Mouse (Mus musculus) kidney, adult 2 months (tissue): ENCODE data around the gene 1700015G11Rik. TPM values are rescaled to one million over a fixed set of nuclear protein-coding genes. Genes with fewer than 3 reads are reported as not detected.

Experiments used
- DNase-seq: peaks from one replicate; pipeline ENCODE4 v3.0.0; 2021
- H3K27ac ChIP-seq: fragments of 200-500 bp; 2 replicates; pipeline ENCODE4 v1.5.1; 2012; ENCODE audit warnings: low read depth, low read length, control low read depth, inconsistent platforms; ENCODE audit not compliant: insufficient read depth
- H3K27me3 ChIP-seq: fragments of 200-500 bp; replicated peaks from 2 replicates; pipeline ENCODE4 v1.6.1; 2012; ENCODE audit warnings: mild to moderate bottlenecking, moderate library complexity, low read length, inconsistent platforms; ENCODE audit not compliant: control insufficient read depth, insufficient read depth
- H3K36me3 ChIP-seq: fragments of 200-500 bp; 2 replicates; pipeline ENCODE4 v1.6.1; 2012; ENCODE audit warnings: mild to moderate bottlenecking, moderate library complexity, low read length, inconsistent platforms; ENCODE audit not compliant: control insufficient read depth, insufficient read depth
- H3K4me1 ChIP-seq: fragments of 200-500 bp; 2 replicates; pipeline ENCODE4 v1.6.1; 2011; ENCODE audit warnings: low read length; ENCODE audit not compliant: control insufficient read depth, insufficient read depth
- H3K4me3 ChIP-seq: fragments of 200-500 bp; 2 replicates; pipeline ENCODE4 v1.5.1; 2011; ENCODE audit warnings: mild to moderate bottlenecking, low read depth, low read length, control low read depth; ENCODE audit not compliant: insufficient read depth
- CTCF ChIP-seq: fragments of 200-500 bp; conservative IDR thresholded peaks from 2 replicates; pipeline ENCODE4 v1.5.1; 2011; ENCODE audit warnings: low read depth, mild to moderate bottlenecking, control low read depth, low read length, moderate library complexity, mixed read lengths; ENCODE audit not compliant: insufficient read depth, insufficient read length
- POLR2A ChIP-seq: fragments of 200-500 bp; IDR thresholded peaks from one replicate; pipeline ENCODE4 v1.6.1; 2011; ENCODE audit warnings: low read depth, low read length, control low read depth
- WGBS: fragments of 180-500 bp; shearing (Covaris S2); methylation state at CpG from one replicate; pipeline ENCODE4 v1.1.7; 2018; 5-methylcytosine and 5-hydroxymethylcytosine counted together
- polyA plus RNA-seq: library from polyadenylated mRNA; depleted of rRNA; stranded (reverse); fragments of >200 nt; gene quantifications from 2 replicates; pipeline ENCODE4 v1.2.3, GENCODE M21; 2012; rRNA removed

Gene 1700015G11Rik
- not detected in 2 replicates for polyA plus RNA-seq

DNA sequence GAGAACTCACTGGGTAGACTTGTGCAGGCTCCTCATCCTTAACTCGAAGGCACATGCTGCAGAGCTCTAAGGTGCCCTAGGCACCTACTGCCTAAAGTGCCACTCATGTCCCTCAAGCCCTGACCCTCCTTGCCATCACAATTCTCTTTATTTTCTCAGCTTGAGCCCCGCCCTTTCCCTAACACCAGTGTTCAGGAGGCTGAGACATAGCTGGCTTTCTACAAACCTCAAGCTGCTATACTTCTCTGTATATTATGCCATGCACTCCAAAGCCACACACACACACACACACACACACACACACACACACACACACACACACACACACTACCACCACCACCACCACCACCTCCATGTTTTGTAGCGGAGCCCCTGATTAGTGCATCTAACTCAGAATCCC is at the start of gene 1700015G11Rik:
1700015G11Rik (minus strand) TSS at position 101 of the 400 bp plus-strand sequence.
- DNase-seq, result no peak
- TF ChIP-seq CTCF, result no peak
- TF ChIP-seq POLR2A, result no peak

DNA sequence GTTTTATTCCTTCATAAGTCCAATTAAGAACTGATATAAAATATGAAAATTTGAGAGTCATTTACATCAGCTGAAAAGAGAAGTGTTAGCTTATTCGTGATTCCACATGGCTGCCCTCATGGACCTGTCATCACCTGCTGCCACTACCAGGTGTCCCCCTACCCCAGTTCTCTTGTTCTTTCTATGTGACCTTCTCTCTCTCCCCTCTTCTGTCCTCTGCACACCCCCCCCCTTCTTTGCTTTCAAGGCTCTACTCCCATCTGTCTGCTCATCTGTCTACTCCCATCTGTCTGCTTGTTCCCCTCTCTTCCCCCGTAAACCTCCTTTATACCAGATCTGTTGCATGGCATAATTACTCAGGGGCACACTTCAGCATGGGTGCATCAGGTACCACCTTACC is 41.4 kb upstream of the 1700015G11Rik start:
- Histone ChIP-seq H3K4me1 (peaks cover 3% of the 10 kb centered on the region; the same call in 1 of the 2 replicates), H3K27me3 (no peaks in the 10 kb centered on the region), H3K36me3 (no peaks in the 10 kb centered on the region), H3K4me3 (no peak overlapping the region), H3K27ac (no peak overlapping the region)
- no peak for TF ChIP-seq CTCF
- TF ChIP-seq POLR2A, result no peak
- WGBS, result 80% methylated on average over 2 of the region's 2 CpGs
- no peak for DNase-seq

More for the DNA sequence above, at the start of gene 1700015G11Rik:
- no peak within 1 kb of the TSS for H3K27ac ChIP-seq
- H3K4me3 ChIP-seq, result no peak within 1 kb of the TSS
- no peaks in the 10 kb centered on the region for H3K4me1 ChIP-seq
- no peaks in the 10 kb centered on the region for H3K27me3 ChIP-seq
- WGBS, result 82% methylated on average over 3 of the region's 3 CpGs
- no peaks in the 10 kb centered on the region for H3K36me3 ChIP-seq

DNA sequence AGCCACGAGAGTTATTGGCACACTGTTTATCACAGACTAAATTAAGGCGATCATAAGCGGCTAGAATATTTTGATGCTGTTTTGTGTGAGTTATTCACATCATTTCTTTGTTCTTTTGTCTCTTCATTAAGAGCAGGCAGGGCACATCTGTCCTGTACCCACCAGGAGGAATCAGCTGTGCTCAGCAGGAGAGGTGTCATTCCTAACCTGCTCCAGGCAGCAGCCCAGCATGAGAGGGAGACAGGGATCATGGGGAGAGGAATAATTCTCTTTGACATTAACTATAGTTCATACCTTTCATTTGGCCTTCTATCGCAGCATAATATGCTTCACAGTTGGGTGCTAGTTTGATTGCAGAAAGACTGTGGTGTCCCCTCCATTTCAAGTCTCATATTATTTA is 40.7 kb upstream of the 1700015G11Rik start:
- H3K4me3 ChIP-seq, result no peak overlapping the region
- H3K4me1 ChIP-seq, result peaks cover 3% of the 10 kb centered on the region; the same call in 1 of the 2 replicates
- no peaks in the 10 kb centered on the region for H3K36me3 ChIP-seq
- WGBS, result 75% methylated on average over 4 of the region's 4 CpGs
- TF ChIP-seq POLR2A (no peak), CTCF (no peak)
- no peak for DNase-seq
- no peaks in the 10 kb centered on the region for H3K27me3 ChIP-seq
- no peak overlapping the region; the same call in 1 of the 2 replicates for H3K27ac ChIP-seq

DNA sequence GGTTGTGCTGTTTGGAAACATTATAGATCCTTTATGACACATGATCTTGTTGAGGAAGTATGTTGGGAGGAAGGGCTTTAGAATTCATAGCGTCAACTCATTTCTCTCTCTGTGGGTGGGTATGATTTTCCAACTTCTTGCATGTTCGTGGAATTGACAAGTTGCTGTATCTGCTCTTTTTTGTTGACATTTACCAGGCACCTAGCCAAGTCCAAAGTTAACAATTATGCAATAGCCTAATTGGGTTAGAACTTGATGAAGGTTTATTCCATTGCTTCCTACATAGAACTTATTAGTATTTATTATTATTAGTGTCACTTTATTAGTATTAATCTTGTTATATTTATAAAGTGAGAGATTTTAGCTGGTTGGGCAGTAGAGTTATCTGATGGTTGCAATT is 40.3 kb upstream of the 1700015G11Rik start:
- TF ChIP-seq POLR2A, result no peak
- TF ChIP-seq CTCF, result no peak
- Histone ChIP-seq H3K27me3 (no peaks in the 10 kb centered on the region), H3K4me3 (no peak overlapping the region), H3K4me1 (peaks cover 3% of the 10 kb centered on the region; the same call in 1 of the 2 replicates), H3K27ac (no peak overlapping the region), H3K36me3 (no peaks in the 10 kb centered on the region)
- DNase-seq, result peak; percentile 73
- WGBS, result 53% methylated on average over 2 of the region's 2 CpGs

DNA sequence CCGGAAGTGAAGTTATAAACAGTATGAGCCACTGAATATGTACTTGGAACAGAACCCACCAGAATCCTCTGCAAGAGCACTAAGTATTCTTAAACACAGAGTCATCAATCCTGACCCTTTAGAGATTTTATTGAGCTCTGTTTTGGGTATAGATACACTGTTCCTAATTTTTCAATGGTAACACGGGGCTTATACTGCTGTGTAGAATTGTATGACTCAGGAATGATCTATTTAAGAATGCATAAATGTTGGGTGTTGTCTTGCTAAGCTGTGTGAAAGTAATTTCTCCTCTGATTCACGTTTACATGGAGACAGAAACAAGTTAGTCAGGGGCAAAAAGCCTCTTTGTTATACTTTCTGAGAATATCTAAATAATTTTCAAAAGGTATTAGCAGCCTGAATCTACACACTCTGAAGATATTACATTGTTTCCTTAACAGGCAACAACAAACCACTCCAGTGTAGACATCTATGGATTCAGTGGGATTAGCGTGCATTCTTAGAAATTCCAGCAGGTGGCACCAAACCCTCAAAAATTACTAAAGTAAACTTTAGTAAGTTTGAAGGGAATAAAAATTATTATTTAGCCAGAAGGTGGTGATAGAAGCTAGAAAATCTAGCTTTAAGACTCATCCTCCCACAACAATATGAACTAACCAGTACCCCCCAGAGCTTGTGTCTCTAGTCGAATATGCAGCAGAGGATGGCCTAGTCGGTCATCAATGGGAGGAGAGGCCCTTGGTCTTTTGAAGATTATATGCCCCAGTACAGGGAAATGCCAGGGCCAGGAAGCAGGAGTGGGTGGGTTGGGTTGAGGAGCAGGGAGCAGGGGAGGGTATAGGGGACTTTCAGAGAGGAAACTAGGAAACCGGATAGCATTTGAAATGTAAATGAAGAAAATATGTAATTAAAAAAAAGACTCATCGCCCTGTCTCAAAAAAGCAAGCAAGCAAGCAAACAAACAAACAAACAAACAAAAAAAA is 22.4 kb upstream of the 1700015G11Rik start:
- Histone ChIP-seq H3K4me1 (no peaks in the 10 kb centered on the region), H3K4me3 (no peak overlapping the region), H3K27me3 (no peaks in the 10 kb centered on the region), H3K36me3 (no peaks in the 10 kb centered on the region), H3K27ac (no peak overlapping the region)
- DNase-seq, result peak; percentile 25
- 38% methylated on average over 8 of the region's 8 CpGs for WGBS
- no peak for TF ChIP-seq CTCF
- no peak for TF ChIP-seq POLR2A

DNA sequence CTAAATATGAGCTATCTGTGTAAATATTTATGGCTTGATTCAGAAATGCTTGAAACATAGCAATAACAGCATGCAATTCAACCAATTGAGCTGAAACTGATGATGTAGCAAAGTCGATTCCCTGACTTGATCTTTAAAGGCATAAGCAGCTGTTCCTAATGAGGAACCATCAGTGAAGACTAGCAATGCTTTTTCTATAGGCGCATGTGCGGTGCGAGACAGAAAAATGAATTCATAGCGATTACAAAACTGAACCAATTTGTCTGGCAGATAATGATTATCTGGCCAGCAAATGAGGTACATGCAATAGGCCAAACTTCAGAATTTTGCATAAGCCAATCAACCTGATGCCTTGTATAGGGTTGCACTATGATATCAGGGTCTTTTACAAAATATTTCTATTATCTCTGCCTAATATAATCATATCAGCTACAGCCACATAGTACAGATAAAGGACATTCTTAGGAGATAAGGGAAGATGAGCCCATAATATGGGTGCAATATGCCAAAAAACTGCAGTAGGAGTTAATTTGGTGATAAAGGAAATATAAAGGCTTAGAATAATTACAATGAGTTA is 8.6 kb upstream of the 1700015G11Rik start:
- H3K36me3 ChIP-seq, result no peaks in the 10 kb centered on the region
- 92% methylated on average over 5 of the region's 5 CpGs for WGBS
- no peaks in the 10 kb centered on the region for H3K4me1 ChIP-seq
- no peak overlapping the region for H3K4me3 ChIP-seq
- no peaks in the 10 kb centered on the region for H3K27me3 ChIP-seq
- TF ChIP-seq POLR2A (no peak), CTCF (no peak)
- no peak for DNase-seq
- no peak overlapping the region for H3K27ac ChIP-seq

DNA sequence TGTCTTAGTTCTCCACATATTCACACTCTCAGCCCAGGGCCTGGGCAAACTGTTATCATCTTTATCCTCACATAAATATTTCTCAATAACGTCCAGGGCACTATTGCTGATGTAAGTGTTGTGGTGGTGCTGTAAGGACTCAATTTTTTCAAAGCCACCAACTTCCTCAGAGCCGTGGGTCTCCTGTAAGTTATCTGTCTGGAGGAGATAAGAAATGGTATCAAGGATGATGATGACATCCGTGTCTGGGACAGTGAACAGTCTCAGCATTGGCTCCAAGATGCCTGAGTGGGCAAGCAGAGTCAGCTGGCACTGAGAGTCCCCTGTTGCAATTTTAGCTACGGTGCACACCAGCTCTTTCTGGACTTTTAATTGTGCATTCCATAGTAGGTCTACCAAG is 6.5 kb upstream of the 1700015G11Rik start:
- Histone ChIP-seq H3K4me3 (no peak overlapping the region), H3K27ac (no peak overlapping the region), H3K36me3 (no peaks in the 10 kb centered on the region), H3K4me1 (no peaks in the 10 kb centered on the region), H3K27me3 (no peaks in the 10 kb centered on the region)
- WGBS, result 85% methylated on average over 4 of the region's 4 CpGs
- TF ChIP-seq POLR2A, result no peak
- TF ChIP-seq CTCF, result no peak
- no peak for DNase-seq
